Mouse (Mus musculus) heart, adult 9 months (tissue): ENCODE data around the gene Hsf5.

Source experiments
- DNase-seq, 2 experiments: peaks; one replicate each; pipeline ENCODE4 v3.0.0; 2022; ENCODE audit warnings: low spot score in 2 of 2

The Hsf5 gene

GRCm38 (mm10) chr11:87590841-87591525, 26.0 kb upstream of the Hsf5 start:
- DNase-seq, result peak in 1 of 2 experiments; percentile 51

DNA sequence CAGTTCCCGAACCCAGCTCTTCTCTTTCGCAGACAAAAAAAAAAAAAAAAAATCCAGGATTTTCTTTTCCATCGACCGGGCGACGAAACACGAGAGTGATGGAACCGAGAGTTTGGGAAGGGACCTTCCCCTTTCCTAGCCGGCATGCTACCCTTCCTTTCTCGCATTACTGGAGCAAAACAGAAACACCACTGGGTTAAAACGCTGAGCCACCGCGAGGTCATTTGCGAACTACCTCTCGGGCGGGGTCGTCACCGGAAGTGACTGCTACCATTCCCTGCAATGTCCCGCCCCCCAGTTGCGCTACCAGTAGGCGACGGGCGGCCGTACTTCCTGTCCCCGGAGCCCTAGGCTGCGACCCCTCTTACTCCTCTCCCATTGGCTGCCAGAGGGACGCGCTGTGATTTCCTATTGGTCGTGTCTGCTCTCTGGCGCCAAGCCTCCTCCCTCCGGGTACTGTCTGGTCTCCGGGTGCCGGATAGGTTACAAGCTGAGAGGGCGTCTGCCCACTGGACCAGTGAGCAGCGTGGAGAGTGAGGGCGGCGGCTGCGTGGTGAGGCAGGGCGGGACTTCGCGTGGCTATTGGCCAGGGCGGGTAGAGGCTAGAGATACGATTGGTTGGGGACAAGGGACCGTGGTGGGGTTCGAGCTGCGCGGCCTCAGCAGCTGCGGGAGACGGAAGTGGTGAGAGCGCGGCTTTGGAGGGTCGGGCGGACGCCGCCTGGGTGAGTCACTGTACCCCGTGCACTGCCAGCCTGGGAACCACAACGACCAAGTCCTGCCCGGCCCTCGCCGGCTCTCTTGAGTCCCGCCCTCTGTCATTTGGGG, 25.2 kb upstream of the Hsf5 start, which contains the start of gene Mtmr4:
Gene Mtmr4, plus strand, starts transcription at position 637 of the 828 bp plus-strand sequence.
- peak; percentile 100 for DNase-seq

- DNase-seq, result no peak
Measured at GRCm38 (mm10) chr11:87592354-87592695, 24.6 kb upstream of the Hsf5 start.

- DNase-seq, result no peak
Measured at GRCm38 (mm10) chr11:87592713-87593598, 24.0 kb upstream of the Hsf5 start.

DNA sequence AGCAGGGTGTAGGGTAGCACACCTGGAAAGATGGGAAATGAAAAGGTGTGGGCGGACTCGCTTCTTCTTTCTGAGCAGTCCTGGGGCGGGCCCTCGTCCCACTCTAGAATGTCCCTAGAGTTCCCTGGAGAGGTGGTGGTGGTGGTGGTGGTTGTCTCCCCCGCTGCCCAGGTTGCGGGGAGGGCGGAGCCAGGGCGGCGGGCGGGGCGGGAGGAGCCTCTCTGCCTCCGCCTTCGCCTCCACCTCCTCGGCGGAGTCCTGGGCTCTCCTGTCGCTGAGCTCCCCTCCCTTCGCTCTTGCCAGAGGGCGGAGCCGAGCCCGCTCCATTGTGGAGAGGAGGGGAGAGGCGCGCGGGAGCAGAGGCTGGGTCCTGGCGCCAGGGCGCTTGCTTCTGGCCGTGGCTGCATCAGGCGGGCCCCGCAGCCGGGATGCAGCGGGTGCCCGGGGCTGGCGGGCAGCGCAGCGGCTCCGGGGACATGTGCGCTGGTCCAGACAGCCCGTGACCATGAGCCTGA, 21.6 kb upstream of the Hsf5 start:
- peak; percentile 86 to 88 for DNase-seq

DNA sequence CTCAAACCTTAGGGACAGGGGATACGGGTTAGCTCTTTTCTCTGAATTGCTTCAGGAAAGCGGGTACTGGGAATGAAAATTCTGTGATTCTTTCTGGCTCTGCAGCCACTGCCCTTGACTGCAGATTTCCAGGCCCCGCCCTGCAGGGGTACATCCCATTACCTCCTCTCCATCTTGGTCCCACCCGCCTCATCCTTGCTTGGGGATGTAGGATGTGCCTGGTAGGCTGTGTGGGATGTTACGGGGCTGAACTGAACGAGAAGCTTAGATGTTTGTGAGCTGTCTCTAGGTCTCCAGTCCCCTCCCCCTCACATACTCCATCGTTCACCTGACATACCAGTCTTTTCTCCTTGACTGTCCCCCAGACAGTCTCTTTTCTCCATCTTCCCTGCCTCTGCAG, 21.0 kb upstream of the Hsf5 start:
- no peak for DNase-seq

DNA sequence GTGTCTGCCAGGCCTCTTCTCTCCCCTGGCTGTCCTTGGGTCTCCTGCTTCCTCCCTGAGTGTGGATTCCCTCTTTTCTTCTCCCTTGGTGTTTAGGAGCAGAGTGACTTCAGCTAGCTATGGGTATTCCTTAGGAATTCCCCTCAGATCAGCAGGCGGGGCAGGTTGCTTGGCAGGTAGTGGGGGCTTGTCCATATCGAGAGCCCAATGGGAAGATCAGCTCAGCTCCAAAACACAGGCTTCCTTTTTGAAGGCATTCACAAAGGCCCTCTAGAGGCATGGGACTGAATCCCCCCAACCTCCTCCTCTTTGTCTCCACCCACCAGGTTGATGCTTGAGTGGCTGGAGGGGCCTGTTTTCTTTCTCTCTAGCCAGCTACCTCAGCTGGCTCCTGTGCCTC, 20.5 kb upstream of the Hsf5 start:
- DNase-seq, result no peak

DNA sequence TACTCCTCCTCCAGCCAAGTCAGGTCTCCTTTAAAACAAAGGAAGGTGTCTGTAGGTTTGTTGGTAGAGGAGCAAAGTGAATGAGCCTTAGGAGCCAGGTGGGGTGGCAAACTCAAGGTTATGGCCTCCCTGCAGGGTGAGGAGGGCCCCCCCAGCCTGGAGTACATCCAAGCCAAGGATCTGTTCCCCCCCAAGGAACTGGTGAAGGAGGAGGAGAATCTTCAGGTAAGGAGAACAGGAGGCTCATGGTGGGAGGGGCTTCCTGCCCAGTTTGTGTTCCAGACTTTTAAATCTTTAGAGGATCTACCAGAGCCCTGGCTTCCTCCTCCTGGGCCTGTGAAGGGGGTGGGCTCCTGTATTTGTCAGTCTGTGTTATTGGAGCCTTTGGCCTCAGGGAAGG, 19.9 kb upstream of the Hsf5 start:
- no peak for DNase-seq

GRCm38 (mm10) chr11:87599395-87600089, 17.4 kb upstream of the Hsf5 start:
- no peak for DNase-seq

GRCm38 (mm10) chr11:87600322-87600853, 16.6 kb upstream of the Hsf5 start:
- DNase-seq, result no peak

GRCm38 (mm10) chr11:87602234-87602633, 14.7 kb upstream of the Hsf5 start:
- no peak for DNase-seq

- DNase-seq, result no peak
Measured at GRCm38 (mm10) chr11:87603571-87603970, 13.4 kb upstream of the Hsf5 start.

GRCm38 (mm10) chr11:87609264-87609663, 7.7 kb upstream of the Hsf5 start:
- DNase-seq, result no peak

GRCm38 (mm10) chr11:87611547-87611946, 5.4 kb upstream of the Hsf5 start:
- no peak for DNase-seq

DNA sequence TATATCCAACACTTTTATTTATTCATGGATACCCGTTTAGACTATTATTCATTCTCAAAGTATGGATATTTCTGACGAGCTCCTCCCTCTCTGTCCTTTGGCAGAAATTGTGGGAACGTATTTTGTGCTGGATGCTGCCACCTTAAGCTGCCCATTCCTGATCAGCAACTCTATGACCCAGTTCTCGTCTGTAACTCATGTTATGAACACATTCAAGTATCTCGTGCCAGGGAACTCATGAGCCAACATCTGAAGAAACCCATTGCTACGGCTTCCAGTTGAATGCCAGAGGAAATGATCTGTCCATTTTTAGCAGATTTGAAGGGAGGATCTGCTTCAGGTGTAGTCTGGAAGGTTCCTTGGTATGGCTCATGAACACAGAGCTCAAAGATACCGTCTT, 3.0 kb upstream of the Hsf5 start:
- no peak for DNase-seq

DNA sequence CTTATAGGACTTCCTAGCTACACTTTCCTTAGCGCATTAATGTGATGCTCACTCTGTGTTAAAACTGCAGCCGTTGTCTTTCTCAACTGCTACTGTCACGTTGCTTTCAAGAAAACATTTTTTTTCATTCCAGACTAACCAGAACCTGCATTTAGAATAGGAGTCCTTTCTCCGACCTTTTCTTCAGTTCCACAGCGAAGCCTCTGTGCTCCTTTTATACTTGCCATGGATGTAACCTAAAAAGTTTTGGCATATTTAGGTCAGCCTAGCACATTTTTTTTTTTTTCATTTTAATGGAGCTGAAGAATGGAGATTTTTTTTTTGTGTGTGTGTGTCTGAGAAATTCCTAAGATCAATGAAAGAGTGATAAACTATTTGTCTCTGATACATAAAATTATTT, 1.4 kb upstream of the Hsf5 start:
- DNase-seq, result no peak

GRCm38 (mm10) chr11:87615952-87616351, 1.0 kb upstream of the Hsf5 start:
- DNase-seq, result no peak

- no peak for DNase-seq
Measured at GRCm38 (mm10) chr11:87617606-87618005, 642 bp downstream of the Hsf5 start.

GRCm38 (mm10) chr11:87623160-87623559, 6.2 kb downstream of the Hsf5 start:
- DNase-seq, result no peak

GRCm38 (mm10) chr11:87629859-87630258, 12.9 kb downstream of the Hsf5 start:
- no peak for DNase-seq

GRCm38 (mm10) chr11:87638793-87639192, 21.8 kb downstream of the Hsf5 start:
- DNase-seq, result no peak
